Mouse (Mus musculus) thymus, postnatal 36 days (tissue): ENCODE measurements around the gene Ifitm1.
"Not testable (repeated sequence)": the region's sequence is repeated elsewhere in the genome, so short reads cannot be mapped to it uniquely, and the experiment has no call there.

Experiments
- DNase-seq, 2 experiments: peaks; one replicate each; pipeline ENCODE4 v3.0.0; 2022; ENCODE audit warnings: mixed read lengths in 2 of 2

Gene Ifitm1

DNA sequence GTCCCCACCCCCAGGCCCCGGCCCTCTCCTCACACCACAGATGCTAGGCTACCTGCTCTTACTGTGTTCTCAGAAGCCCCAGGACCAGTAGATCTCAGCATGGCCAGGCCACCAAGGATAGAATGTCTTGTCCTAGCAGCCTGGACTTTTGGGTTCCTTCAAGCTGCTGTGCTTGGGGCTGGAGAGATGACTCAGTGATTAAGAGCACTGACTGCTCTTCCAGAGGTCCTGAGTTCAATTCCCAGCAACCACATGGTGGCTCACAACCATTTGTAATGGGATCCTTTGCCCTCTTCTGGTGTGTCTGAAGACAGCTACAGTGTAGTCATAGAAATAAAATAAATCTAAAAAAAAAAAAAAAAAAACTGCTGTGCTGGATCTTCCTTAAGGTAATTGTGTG, 50.8 kb downstream of the Ifitm1 start, which contains the start of gene Ifitm6:
TSS of gene Ifitm6 (minus strand) at position 101 of the 400 bp plus-strand sequence.
- not testable (repeated sequence) for DNase-seq

DNA sequence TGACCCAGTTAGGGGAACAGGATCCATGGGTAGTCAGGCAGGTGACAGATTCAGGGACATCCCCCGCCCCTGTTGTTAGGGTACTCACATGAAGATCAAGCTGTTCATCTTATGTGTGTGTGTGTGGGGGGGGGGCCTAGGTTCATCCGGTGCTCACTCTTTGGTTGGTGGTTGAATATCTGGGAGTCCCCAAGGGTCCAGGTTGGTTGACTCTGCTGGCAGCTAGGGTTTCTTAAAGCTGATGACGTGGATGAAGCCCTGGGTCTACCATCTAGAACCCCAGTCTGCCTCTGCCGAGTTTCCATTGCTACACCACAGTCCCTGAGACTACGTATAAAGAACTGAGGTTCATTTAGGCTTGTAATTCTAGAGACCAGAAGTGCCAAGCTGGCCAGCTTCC, 52.0 kb downstream of the Ifitm1 start:
- DNase-seq = no peak
